Mouse (Mus musculus) olfactory bulb, adult 2 months (tissue): ENCODE results near the gene Tsc22d2. TPM values are rescaled to one million over a fixed set of nuclear protein-coding genes. Genes with fewer than 3 reads are reported as not detected.

ENCODE experiments used
- H3K27ac ChIP-seq: fragments of 200-500 bp; 2 replicates; pipeline ENCODE4 v1.5.1; 2012; ENCODE audit warnings: low read depth, low read length; ENCODE audit not compliant: insufficient read depth
- H3K4me1 ChIP-seq: fragments of 200-500 bp; 2 replicates; pipeline ENCODE4 v1.6.1; 2012; ENCODE audit warnings: low read length; ENCODE audit not compliant: control insufficient read depth, insufficient read depth
- H3K4me3 ChIP-seq: fragments of 200-500 bp; 2 replicates; pipeline ENCODE4 v1.5.1; 2012; ENCODE audit warnings: mild to moderate bottlenecking, low read depth, low read length, moderate library complexity; ENCODE audit not compliant: insufficient read depth
- CTCF ChIP-seq: fragments of 200-500 bp; IDR thresholded peaks from 2 replicates; pipeline ENCODE4 v1.5.1; 2012; ENCODE audit warnings: low read depth, mild to moderate bottlenecking, low read length, moderate library complexity; ENCODE audit not compliant: insufficient read depth
- POLR2A ChIP-seq: fragments of 200-500 bp; IDR thresholded peaks from 2 replicates; pipeline ENCODE4 v1.6.1; 2012; ENCODE audit warnings: mild to moderate bottlenecking, low read depth, low read length, moderate library complexity; ENCODE audit not compliant: insufficient read depth
- WGBS: fragments of 180-500 bp; shearing (Covaris S2); methylation state at CpG from one replicate; pipeline ENCODE4 v1.1.7; 2018; 5-methylcytosine and 5-hydroxymethylcytosine counted together
- polyA plus RNA-seq: library from polyadenylated mRNA; stranded (reverse); fragments of >200 nt; gene quantifications from 2 replicates; pipeline ENCODE4 v1.2.4, GENCODE M21; 2012; ENCODE audit warnings: low replicate concordance; ENCODE audit not compliant: missing spikeins, insufficient read depth, insufficient read length

Gene Tsc22d2
- polyA plus RNA-seq, 1 experiment: not detected

DNA sequence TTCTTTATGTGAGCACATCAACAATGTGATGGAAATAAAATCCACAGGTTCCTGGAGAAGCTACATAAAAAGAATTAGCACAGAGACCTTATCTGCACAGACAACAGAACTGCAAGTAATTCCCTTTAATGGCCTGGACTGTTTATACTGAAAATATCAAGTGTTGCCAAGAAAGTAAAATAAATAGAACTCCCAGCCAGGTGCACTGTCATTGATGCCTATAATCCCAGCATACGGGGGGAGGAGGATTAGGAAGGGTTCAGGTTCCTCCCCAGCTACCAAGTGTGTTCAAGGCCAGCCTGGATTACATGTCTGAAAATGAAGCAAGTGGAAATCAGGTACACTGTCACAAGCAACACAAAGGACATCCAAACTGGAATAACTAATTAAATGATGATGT is 29.5 kb upstream of the Tsc22d2 start:
- Histone ChIP-seq H3K4me1 (no peaks in the 10 kb centered on the region), H3K27ac (no peak overlapping the region), H3K4me3 (no peak overlapping the region)
- TF ChIP-seq CTCF (no peak), POLR2A (no peak)
- WGBS: 64% methylated on average over 1 of the region's 1 CpGs

DNA sequence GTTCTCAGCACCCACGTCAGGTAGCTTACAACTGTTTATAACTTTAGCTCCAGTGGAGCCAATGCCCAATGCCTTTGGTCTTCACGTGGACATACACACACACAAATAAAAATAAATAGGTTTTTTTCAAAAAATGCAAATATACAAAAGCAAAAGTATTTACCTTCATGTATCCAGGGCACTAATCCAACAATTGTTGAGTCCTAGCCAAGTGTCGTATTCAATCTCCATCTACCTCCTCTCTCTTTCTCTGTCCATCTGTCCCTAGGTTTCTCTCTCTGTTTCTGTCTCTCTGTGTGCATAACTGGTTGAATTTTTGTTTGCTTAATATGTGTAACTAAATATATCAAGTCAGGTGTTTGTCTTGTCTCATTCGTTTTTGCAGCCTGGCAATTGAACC is 25.8 kb upstream of the Tsc22d2 start:
- Histone ChIP-seq H3K27ac (no peak overlapping the region), H3K4me3 (no peak overlapping the region), H3K4me1 (no peaks in the 10 kb centered on the region)
- 90% methylated on average over 4 of the region's 4 CpGs for WGBS
- TF ChIP-seq POLR2A (no peak), CTCF (no peak)

DNA sequence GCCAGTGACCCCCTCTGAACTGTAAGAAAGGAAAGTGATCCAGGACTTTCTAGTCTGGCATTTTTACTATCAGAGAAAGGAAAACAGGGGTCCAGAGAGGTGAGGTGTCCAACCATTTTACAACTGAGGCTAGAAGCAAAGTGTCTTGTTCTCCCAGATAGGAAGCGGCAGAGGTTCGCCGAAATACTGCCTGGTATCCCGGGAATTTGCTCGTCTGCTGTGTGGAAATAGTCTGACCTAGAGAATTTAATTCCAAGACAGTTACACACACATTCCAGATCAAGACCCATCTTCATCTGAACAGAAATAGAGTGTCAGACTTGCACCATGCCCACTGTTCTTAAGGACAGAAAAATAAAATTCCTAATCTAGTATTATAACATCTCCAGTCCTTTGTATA is 16.0 kb upstream of the Tsc22d2 start:
- no peak overlapping the region for H3K27ac ChIP-seq
- 86% methylated on average over 5 of the region's 5 CpGs for WGBS
- TF ChIP-seq POLR2A: no peak
- no peak for TF ChIP-seq CTCF
- H3K4me1 ChIP-seq: no peaks in the 10 kb centered on the region
- no peak overlapping the region for H3K4me3 ChIP-seq

DNA sequence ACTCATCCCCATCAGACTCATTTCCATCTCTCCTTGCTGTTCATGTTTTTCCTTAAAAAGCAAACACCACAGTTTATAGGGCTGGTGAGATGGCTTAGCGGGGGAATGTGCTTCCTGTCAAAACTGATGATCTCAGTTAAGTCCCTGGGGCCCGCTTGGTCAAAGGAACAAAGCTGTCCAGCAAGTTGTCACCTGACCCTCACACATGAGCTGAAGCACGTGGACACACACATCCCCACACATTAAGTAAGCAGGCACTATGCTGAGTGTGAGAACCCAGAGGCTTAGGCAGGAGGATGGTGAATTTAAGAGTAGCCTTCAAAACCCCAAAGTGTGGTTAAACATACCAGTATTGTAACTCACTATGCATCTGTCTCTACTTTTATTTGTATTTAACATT is 14.6 kb upstream of the Tsc22d2 start:
- Histone ChIP-seq H3K4me3 (no peak overlapping the region), H3K27ac (no peak overlapping the region), H3K4me1 (no peaks in the 10 kb centered on the region)
- WGBS: 84% methylated on average over 3 of the region's 3 CpGs
- TF ChIP-seq POLR2A (no peak), CTCF (no peak)

DNA sequence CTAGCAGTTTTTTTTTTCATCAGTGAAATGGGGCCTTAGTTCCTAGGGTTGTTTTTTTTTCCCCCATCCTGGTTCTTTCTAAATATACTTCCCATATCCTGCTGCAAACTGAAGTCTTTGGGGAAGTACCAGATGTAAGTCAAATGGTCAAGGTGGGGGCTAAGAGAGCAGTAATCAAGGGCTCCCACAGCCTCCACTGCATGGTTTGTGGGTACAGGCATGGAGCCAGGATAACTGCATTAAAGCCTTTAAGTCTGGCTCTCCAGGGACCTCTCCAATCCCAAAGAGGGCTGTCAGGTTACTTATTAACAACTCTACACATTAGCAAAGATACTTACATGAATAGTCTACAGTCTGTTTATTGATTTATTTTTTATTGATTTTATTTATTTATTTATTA is 2.8 kb upstream of the Tsc22d2 start:
- H3K4me3 ChIP-seq: no peak overlapping the region
- no peak overlapping the region for H3K27ac ChIP-seq
- TF ChIP-seq POLR2A: no peak
- no peak for TF ChIP-seq CTCF
- H3K4me1 ChIP-seq: no peaks in the 10 kb centered on the region

DNA sequence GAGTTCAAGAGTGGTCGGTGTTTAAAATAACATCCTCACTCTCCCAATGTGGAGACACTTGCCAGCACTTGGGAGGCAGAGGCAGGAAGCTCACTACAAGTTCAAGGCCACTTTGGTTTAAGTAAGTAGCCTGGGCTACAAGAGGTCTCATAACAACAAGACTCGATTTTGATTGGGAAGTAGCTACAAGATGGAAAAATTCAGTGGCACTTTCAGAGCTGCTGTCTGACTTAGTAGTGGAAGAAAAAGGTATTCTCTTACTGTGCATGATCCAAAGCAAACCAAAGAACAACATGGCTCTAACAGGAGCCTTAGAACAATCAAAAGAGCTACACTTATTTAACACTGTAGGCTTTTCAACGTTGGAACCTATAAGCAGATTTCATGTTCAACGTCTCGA is 844 bp upstream of the Tsc22d2 start:
- TF ChIP-seq CTCF: no peak
- TF ChIP-seq POLR2A: no peak
- WGBS: 34% methylated on average over 5 of the region's 5 CpGs
- H3K4me1 ChIP-seq: no peaks in the 10 kb centered on the region
- H3K4me3 ChIP-seq: no peak overlapping the region
- H3K27ac ChIP-seq: no peak overlapping the region

DNA sequence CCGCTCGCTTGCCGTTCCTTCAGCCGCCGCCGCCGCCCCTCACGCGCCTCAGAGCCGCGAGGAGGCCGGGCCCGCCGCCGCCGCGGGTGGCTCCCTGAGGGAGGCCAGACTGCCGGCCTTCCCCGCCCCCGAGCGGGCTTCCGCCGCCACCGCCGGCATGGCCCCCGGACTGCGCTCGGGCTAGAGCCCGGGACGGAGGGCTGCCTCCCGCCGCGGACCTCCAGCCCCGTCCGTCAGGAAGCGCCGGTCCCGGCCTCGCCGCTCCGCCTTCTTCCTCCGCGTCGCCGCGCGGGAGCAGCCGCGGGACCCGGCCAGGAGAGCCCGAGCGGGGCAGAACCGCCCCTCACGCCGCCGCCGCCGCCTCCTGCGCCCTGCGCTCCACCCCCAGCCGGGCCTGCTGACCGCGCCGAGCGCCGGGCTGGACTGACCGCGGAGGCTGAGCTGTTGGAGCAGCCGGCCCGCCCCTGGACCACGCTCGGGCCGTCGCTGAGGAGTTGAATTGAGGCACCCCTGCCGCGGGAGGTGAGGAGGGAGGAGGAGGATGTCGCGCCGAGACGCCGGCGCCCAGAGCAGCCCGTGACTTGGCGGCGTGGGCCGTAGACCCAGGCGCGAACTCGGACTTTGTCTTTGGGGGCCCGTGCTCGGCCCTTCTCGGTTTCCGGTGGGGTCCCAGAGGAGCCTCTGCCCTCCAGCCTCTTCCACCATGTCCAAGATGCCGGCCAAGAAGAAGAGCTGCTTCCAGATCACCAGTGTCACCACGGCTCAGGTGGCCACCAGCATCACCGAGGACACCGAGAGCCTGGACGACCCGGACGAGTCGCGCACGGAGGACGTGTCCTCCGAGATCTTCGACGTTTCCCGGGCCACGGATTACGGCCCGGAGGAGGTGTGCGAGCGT is 720 bp downstream of the Tsc22d2 start:
- Histone ChIP-seq H3K4me1 (no peaks in the 10 kb centered on the region), H3K4me3 (peak overlapping the region; percentile 93), H3K27ac (peak overlapping the region; percentile 57)
- WGBS: under 1% methylated on average over 113 of the region's 113 CpGs
- no peak for TF ChIP-seq POLR2A
- no peak for TF ChIP-seq CTCF

DNA sequence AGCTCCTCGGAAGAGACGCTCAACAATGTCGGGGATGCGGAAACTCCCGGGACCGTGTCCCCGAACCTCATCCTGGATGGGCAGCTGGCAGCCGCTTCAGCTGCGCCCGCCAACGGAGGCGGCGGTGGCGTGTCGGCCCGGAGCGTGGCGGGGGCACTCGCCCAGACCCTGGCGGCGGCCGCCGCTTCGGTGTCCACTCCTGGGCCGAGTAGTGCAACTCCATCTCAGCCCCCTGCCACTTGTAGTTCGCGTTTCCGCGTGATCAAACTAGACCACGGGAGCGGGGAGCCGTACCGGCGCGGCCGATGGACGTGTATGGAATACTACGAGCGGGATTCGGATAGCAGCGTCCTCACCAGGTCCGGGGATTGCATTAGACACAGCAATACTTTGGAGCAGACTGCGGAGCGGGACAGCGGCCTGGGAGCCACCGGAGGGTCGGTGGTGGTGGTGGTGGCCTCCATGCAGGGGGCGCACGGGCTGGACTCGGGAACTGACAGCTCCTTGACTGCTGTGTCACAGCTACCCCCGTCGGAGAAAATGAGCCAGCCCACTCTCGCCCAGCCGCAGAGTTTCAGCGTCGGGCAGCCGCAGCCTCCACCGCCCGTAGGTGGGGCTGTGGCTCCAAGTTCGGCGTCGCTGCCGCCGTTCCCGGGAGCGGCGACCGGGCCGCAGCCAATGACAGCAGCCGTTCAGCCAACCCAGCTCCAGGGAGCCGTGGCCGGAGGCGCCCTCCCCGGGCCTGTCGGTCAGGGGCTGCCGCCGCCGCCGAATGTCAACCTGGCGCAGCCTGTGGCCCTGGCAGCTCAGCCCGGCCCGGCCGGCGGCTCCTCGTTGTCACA is 1.6 kb downstream of the Tsc22d2 start:
- under 1% methylated on average over 85 of the region's 85 CpGs for WGBS
- TF ChIP-seq POLR2A: no peak
- TF ChIP-seq CTCF: peak; percentile 31; the same call in 1 of the 2 replicates
- Histone ChIP-seq H3K4me1 (no peaks in the 10 kb centered on the region), H3K27ac (peak overlapping the region; percentile 57), H3K4me3 (peak overlapping the region; percentile 93)

DNA sequence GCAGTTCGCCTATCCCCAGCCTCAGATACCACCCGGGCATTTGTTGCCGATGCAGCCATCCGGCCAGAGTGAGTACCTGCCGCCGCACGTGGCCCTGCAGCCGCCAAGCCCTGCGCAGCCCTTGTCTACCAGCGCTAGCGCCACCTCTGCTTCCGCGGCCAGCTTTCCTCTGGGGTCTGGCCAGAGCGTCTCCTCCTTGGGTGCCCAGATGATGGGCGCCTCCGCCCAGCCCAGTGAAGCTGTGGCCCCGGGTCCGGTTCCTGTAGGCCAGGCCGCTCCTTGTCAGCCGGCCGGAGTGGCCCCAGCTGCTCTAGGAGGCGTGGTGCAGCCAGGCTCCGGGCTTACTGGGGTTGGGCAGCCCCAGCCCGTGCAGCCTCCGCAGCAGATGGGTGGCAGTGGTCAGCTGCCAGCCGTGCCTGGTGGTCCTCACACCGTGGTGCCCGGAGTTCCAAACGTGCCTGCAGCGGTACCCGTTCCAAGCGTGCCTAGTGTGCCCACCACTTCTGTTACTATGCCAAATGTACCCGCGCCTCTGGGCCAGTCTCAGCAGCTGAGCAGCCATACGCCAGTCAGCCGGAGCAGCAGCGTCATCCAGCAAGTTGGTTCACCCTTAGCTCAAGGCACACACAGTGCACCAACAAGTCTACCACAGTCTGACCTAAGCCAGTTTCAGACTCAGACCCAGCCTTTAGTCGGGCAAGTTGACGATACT is 2.4 kb downstream of the Tsc22d2 start:
- WGBS: under 1% methylated on average over 39 of the region's 39 CpGs
- no peaks in the 10 kb centered on the region for H3K4me1 ChIP-seq
- 0 out of 2 replicates have a peak overlapping the region, but pooled peaks have one; percentile 57 for H3K27ac ChIP-seq
- TF ChIP-seq POLR2A (no peak), CTCF (no peak)
- peak overlapping the region; percentile 93 for H3K4me3 ChIP-seq
